Mouse (Mus musculus) MEL (cell line): Measurements from ENCODE around the gene Myocos.

ENCODE experiments used
- CTCF ChIP-seq, 3 experiments: IDR thresholded peaks in 2 of 3; conservative IDR thresholded peaks in 1 of 3; 2 replicates each; pipeline ENCODE4 v1.5.1; 2011 to 2012; ENCODE audit warnings: low read length in 3 of 3, low read depth in 2 of 3, mild to moderate bottlenecking in 2 of 3, improper control_type of control experiment in 1 of 3, inconsistent platforms in 1 of 3, mixed read lengths in 1 of 3, moderate library complexity in 1 of 3; ENCODE audit not compliant: control insufficient read depth in 1 of 3, insufficient read depth in 1 of 3, poor library complexity in 1 of 3, severe bottlenecking in 1 of 3
- EP300 ChIP-seq, 2 experiments: IDR thresholded peaks; 2 replicates each; pipeline ENCODE4 v1.6.1; 2011; ENCODE audit warnings: improper control_type of control experiment in 2 of 2, low read length in 2 of 2, low read depth in 1 of 2, mild to moderate bottlenecking in 1 of 2
- KAT2A ChIP-seq: conservative IDR thresholded peaks from 2 replicates; pipeline ENCODE4 v1.6.1; 2012; ENCODE audit warnings: low read depth, low read length, improper control_type of control experiment, inconsistent platforms
- NRF1 ChIP-seq: IDR thresholded peaks from 2 replicates; pipeline ENCODE4 v1.6.1; 2014; ENCODE audit warnings: low read depth, mild to moderate bottlenecking, inconsistent platforms, low read length, improper control_type of control experiment, moderate library complexity; ENCODE audit not compliant: poor library complexity, insufficient read depth, severe bottlenecking
- POLR2A ChIP-seq, 2 experiments: IDR thresholded peaks; 2 replicates each; pipeline ENCODE4 v1.6.1; 2011 to 2012; ENCODE audit warnings: low read length in 2 of 2, mild to moderate bottlenecking in 2 of 2, control low read depth in 1 of 2, improper control_type of control experiment in 1 of 2, low read depth in 1 of 2, moderate library complexity in 1 of 2; ENCODE audit not compliant: control insufficient read depth in 1 of 2, insufficient read depth in 1 of 2, poor library complexity in 1 of 2
- TAL1 ChIP-seq: IDR thresholded peaks from 2 replicates; pipeline ENCODE4 v1.6.1; 2012; ENCODE audit warnings: mild to moderate bottlenecking, inconsistent platforms, low read length, moderate library complexity, mixed read lengths

DNA sequence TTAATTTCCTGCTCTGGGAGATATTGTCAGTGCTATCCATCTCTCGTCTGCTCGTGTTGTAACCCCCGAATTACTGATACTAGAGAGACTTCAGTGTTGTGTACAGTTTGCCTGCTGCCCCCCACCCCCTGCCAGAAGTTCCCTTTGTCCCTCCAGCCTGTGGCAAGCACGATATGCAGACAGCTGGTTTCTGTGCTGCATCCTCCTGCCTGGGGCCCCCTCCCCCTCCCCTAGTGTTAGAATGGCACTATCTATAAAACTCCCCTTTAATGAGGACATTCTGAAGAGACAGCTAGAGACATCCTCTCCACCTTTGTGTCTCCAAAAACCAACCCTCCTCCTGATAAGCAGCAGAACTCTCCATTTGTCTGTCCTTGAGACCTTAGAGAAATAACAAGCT is 34.1 kb downstream of the Myocos start:
- TF ChIP-seq CTCF (IDR thresholded peaks at IDR 0.05 in 2 of 3, conservative IDR thresholded peaks at IDR 0.05 in 1 of 3; ENCODE audit: control insufficient read depth in 1 of 3, insufficient read depth in 1 of 3, low read depth in 2 of 3, low read length in 3 of 3, poor library complexity in 1 of 3, severe bottlenecking in 1 of 3) (no peak), NRF1 (no peak), EP300 (IDR thresholded peaks at IDR 0.05; ENCODE audit: low read depth in 1 of 2, low read length in 2 of 2) (no peak), KAT2A (no peak), POLR2A (IDR thresholded peaks at IDR 0.05; ENCODE audit: control insufficient read depth in 1 of 2, insufficient read depth in 1 of 2, low read depth in 1 of 2, low read length in 2 of 2, poor library complexity in 1 of 2) (no peak), TAL1 (no peak)
